Mouse (Mus musculus): ENCODE measurements around the gene Rwdd4a. TPM values are rescaled to one million over a fixed set of nuclear protein-coding genes. Genes with fewer than 3 reads are reported as not detected.

Gene Rwdd4a
- polyA plus RNA-seq (2014; fragmentation: Illumina TruSeq; extraction: RNeasy Lipid Tissue Mini Kit (QIAGEN cat#74804); ENCODE audit: low replicate concordance) = 18.4 TPM

DNA sequence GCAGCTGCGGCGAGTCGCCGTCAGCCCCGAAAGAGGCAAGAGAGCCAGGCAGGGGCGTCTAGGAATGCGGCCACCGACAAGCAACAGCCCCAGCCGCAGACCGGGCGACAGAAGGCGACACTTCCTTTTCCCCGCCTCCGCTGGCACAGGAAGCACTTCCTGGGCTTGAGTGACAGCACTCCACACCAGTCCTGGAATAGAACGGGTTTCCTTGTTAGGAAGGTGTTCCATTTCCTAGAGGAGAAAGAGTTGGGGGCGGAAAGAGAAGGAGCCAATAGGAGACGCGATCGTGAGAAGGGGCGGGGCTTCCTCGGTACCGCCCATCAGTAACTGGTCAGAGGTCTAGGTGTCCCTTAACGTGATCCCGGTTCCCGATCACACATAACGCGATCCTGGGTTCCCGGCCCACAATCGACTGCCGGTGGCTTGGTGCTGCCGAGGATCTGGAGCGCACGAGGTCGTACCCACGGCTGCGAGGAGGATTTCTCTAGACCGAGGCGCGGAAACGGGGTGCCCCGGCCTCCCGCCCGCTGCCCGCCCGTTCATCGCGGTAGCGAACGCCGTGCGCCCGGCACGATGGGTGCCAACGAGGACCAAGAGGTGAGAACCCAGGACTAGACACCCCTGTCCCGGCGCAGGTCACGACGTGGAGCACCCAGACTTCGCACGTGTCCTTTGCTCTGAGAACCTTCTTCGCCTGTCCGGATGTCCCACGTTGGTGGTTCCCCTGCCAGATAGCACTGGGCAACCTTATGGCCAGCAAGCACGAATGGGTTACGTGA is at the start of gene Rwdd4a, which contains the start of gene Trappc11:
TSS of gene Rwdd4a (plus strand) at position 321 of the 782 bp plus-strand sequence.
TSS of gene Trappc11 (minus strand) at position 127 of the 782 bp plus-strand sequence.

Other genes starting within 250 kb of the Rwdd4a start
- 3.9 TPM for gene Stox2, start 87.3 kb upstream of the Rwdd4a start, polyA plus RNA-seq (2014; fragmentation: Illumina TruSeq; extraction: RNeasy Lipid Tissue Mini Kit (QIAGEN cat#74804); ENCODE audit: low replicate concordance)
- 28.7 TPM for gene Trappc11, start 194 bp upstream of the Rwdd4a start, polyA plus RNA-seq (2014; fragmentation: Illumina TruSeq; extraction: RNeasy Lipid Tissue Mini Kit (QIAGEN cat#74804); ENCODE audit: low replicate concordance)
- 11.5 TPM for gene Ing2, start 141.9 kb downstream of the Rwdd4a start, polyA plus RNA-seq (2014; fragmentation: Illumina TruSeq; extraction: RNeasy Lipid Tissue Mini Kit (QIAGEN cat#74804); ENCODE audit: low replicate concordance)
- 25.8 TPM for gene Cdkn2aip, start 180.3 kb downstream of the Rwdd4a start, polyA plus RNA-seq (2014; fragmentation: Illumina TruSeq; extraction: RNeasy Lipid Tissue Mini Kit (QIAGEN cat#74804); ENCODE audit: low replicate concordance)

Data from small intestine, adult 10 weeks (tissue).